Mouse (Mus musculus): ENCODE data around the gene Kcna2.

The Kcna2 gene

GRCm38 (mm10) chr3:107153772-107154655, 53.1 kb downstream of the Kcna2 start:
- no peak for DNase-seq

GRCm38 (mm10) chr3:107158856-107159255, 57.9 kb downstream of the Kcna2 start:
- no peak for DNase-seq

GRCm38 (mm10) chr3:107159418-107159817, 58.5 kb downstream of the Kcna2 start:
- no peak for DNase-seq

- peak; percentile 33 for DNase-seq
These were observed 58.9 kb downstream of the Kcna2 start for GRCm38 (mm10) chr3:107159859-107160324.

GRCm38 (mm10) chr3:107162741-107163140, 61.8 kb downstream of the Kcna2 start:
- no peak for DNase-seq

Measured in right cerebral cortex, postnatal 25 days (tissue).